Mouse (Mus musculus) liver, adult 2 months (tissue): Measurements from ENCODE around the gene Egln1. TPM values are rescaled to one million over a fixed set of nuclear protein-coding genes. Genes with fewer than 3 reads are reported as not detected.

ENCODE experiments used
- DNase-seq: peaks from one replicate; pipeline ENCODE4 v3.0.0-alpha.2; 2011; ENCODE audit warnings: low read depth, low spot score; ENCODE audit errors: extremely low read depth
- H3K27ac ChIP-seq: fragments of 200-500 bp; replicated peaks from 2 replicates; pipeline ENCODE4 v1.5.1; 2012; ENCODE audit warnings: low read depth, mild to moderate bottlenecking, control low read depth, inconsistent platforms, low read length; ENCODE audit not compliant: insufficient read depth
- H3K27me3 ChIP-seq: fragments of 200-500 bp; 2 replicates; pipeline ENCODE4 v1.6.1; 2012; ENCODE audit warnings: mild to moderate bottlenecking, moderate library complexity, low read length, inconsistent platforms; ENCODE audit not compliant: control insufficient read depth, insufficient read depth
- H3K36me3 ChIP-seq: fragments of 200-500 bp; 2 replicates; pipeline ENCODE4 v1.6.1; 2012; ENCODE audit warnings: low read length, inconsistent platforms; ENCODE audit not compliant: control insufficient read depth, insufficient read depth
- H3K4me1 ChIP-seq: fragments of 200-500 bp; 2 replicates; pipeline ENCODE4 v1.6.1; 2011; ENCODE audit warnings: low read length; ENCODE audit not compliant: control insufficient read depth, insufficient read depth
- H3K4me3 ChIP-seq: fragments of 200-500 bp; 2 replicates; pipeline ENCODE4 v1.5.1; 2011; ENCODE audit warnings: low read depth, mild to moderate bottlenecking, control low read depth, low read length, moderate library complexity; ENCODE audit not compliant: insufficient read depth
- H3K79me2 ChIP-seq: fragments of 200-500 bp; 2 replicates; pipeline ENCODE4 v1.6.1; 2012; ENCODE audit warnings: inconsistent platforms, mild to moderate bottlenecking, low read length, moderate library complexity; ENCODE audit not compliant: control insufficient read depth, insufficient read depth
- H3K9ac ChIP-seq: fragments of 200-500 bp; 2 replicates; pipeline ENCODE4 v1.6.1; 2012; ENCODE audit warnings: low read depth, mild to moderate bottlenecking, control low read depth, inconsistent platforms, low read length
- CTCF ChIP-seq: fragments of 200-500 bp; IDR thresholded peaks from 2 replicates; pipeline ENCODE4 v1.5.1; 2011; ENCODE audit warnings: low read depth, low read length, control low read depth
- POLR2A ChIP-seq: fragments of 200-500 bp; IDR thresholded peaks from 2 replicates; pipeline ENCODE4 v1.6.1; 2011; ENCODE audit warnings: low read length, control low read depth; ENCODE audit not compliant: insufficient read depth; ENCODE audit errors: extremely low read depth
- WGBS: fragments of 180-500 bp; shearing (Covaris S2); methylation state at CpG from one replicate; pipeline ENCODE4 v1.1.7; 2018; 5-methylcytosine and 5-hydroxymethylcytosine counted together
- polyA plus RNA-seq: library from polyadenylated mRNA; depleted of rRNA; stranded (reverse); fragments of >200 nt; gene quantifications from 2 replicates; pipeline ENCODE4 v1.2.3, GENCODE M21; 2012
- total RNA-seq: library from RNA; depleted of rRNA; stranded (reverse); fragments of >200 nt; gene quantifications from 2 replicates; pipeline ENCODE4 v1.2.3, GENCODE M21; 2014

Egln1 gene
- total and polyA plus RNA-seq, 2 experiments: 11.2 to 12.1 TPM

- H3K27ac ChIP-seq: no peak overlapping the region
- H3K4me3 ChIP-seq: no peak overlapping the region
- no peaks in the 10 kb centered on the region for H3K27me3 ChIP-seq
- 79% methylated on average over 10 of the region's 10 CpGs for WGBS
- H3K79me2 ChIP-seq: peaks cover 2% of the 10 kb centered on the region; the same call in 1 of the 2 replicates
- no peak for TF ChIP-seq POLR2A
- TF ChIP-seq CTCF: no peak
- H3K9ac ChIP-seq: no peak overlapping the region
- no peak for DNase-seq
- peaks cover 54% of the 10 kb centered on the region; the same call in 1 of the 2 replicates for H3K36me3 ChIP-seq
- no peaks in the 10 kb centered on the region for H3K4me1 ChIP-seq
Measured at GRCm38 (mm10) chr8:124878946-124879526, 70.1 kb downstream of the Egln1 start.

DNA sequence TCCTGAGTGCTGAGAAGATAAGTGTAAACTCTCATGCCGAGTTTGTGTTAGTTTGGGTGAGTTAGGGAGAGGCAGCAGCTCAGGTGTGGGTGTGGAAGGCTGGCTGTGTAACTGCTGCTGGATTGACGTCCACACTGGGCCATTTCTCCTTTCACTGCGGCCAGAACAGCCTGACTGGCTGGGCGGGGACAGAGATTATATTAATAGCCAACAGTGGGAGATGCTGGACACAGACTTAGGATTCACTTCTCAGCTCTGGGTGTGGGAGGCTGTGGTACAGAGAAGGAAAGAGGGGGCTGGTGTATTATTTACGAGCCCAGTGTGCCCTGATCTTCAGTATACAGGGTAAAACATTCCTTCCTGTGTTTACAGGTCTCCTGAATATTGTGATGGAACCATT, 71.0 kb downstream of the Egln1 start:
- no peaks in the 10 kb centered on the region for H3K27me3 ChIP-seq
- H3K4me1 ChIP-seq: no peaks in the 10 kb centered on the region
- TF ChIP-seq CTCF: no peak
- no peak for TF ChIP-seq POLR2A
- H3K79me2 ChIP-seq: peaks cover 3% of the 10 kb centered on the region; the same call in 1 of the 2 replicates
- H3K36me3 ChIP-seq: peaks cover 52% of the 10 kb centered on the region; the same call in 1 of the 2 replicates
- H3K9ac ChIP-seq: no peak overlapping the region
- 93% methylated on average over 5 of the region's 5 CpGs for WGBS
- H3K4me3 ChIP-seq: no peak overlapping the region
- H3K27ac ChIP-seq: no peak overlapping the region
- no peak for DNase-seq

- no peak for TF ChIP-seq CTCF
- TF ChIP-seq POLR2A: no peak
- WGBS: 74% methylated on average over 5 of the region's 5 CpGs
- peaks cover 31% of the 10 kb centered on the region; the same call in 1 of the 2 replicates for H3K36me3 ChIP-seq
- no peak overlapping the region for H3K4me3 ChIP-seq
- no peaks in the 10 kb centered on the region for H3K27me3 ChIP-seq
- H3K9ac ChIP-seq: no peak overlapping the region
- no peaks in the 10 kb centered on the region for H3K4me1 ChIP-seq
- no peak for DNase-seq
- peaks cover 15% of the 10 kb centered on the region for H3K79me2 ChIP-seq
- H3K27ac ChIP-seq: no peak overlapping the region
Measured at GRCm38 (mm10) chr8:124872690-124873089, 76.4 kb downstream of the Egln1 start.

- Histone ChIP-seq H3K36me3 (peaks cover 28% of the 10 kb centered on the region; the same call in 1 of the 2 replicates), H3K27ac (no peak overlapping the region)
- WGBS: 97% methylated on average over 7 of the region's 7 CpGs
Measured at GRCm38 (mm10) chr8:124872081-124872480, 77.0 kb downstream of the Egln1 start.

DNA sequence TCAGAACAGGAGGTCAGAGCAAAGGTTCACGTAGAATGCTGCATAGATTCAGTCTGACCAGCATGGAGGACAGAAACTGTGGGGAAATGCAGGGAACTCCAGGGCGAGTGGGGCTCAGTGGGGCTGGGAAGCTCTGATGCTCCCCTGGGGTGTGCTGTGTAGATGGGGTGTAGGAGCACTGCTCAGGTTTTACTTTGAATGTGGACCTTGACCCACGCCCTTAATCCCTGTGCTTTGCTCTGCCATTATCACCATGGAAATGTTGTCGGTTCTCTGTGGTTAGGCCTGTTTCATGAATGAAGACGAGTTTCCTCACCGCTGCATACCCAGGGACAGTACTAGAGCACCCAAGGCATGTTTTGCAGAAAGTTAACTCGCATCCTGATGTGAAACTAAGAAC, 77.7 kb downstream of the Egln1 start:
- Histone ChIP-seq H3K27me3 (no peaks in the 10 kb centered on the region), H3K79me2 (peaks cover 22% of the 10 kb centered on the region), H3K27ac (no peak overlapping the region), H3K9ac (no peak overlapping the region), H3K36me3 (peaks cover 24% of the 10 kb centered on the region; the same call in 1 of the 2 replicates), H3K4me3 (no peak overlapping the region), H3K4me1 (no peaks in the 10 kb centered on the region)
- DNase-seq: no peak
- TF ChIP-seq POLR2A (no peak), CTCF (no peak)
- WGBS: 85% methylated on average over 7 of the region's 7 CpGs

More at GRCm38 (mm10) chr8:124872081-124872480, 77.0 kb downstream of the Egln1 start:
- H3K79me2 ChIP-seq: peaks cover 21% of the 10 kb centered on the region
- no peak for TF ChIP-seq POLR2A
- no peak overlapping the region for H3K4me3 ChIP-seq
- no peaks in the 10 kb centered on the region for H3K4me1 ChIP-seq
- H3K27me3 ChIP-seq: no peaks in the 10 kb centered on the region
- DNase-seq: no peak
- H3K9ac ChIP-seq: no peak overlapping the region

- TF ChIP-seq CTCF (no peak), POLR2A (no peak)
- peaks cover 15% of the 10 kb centered on the region; the same call in 1 of the 2 replicates for H3K36me3 ChIP-seq
- no peak for DNase-seq
- no peak overlapping the region for H3K4me3 ChIP-seq
- H3K4me1 ChIP-seq: no peaks in the 10 kb centered on the region
- H3K27ac ChIP-seq: no peak overlapping the region
- H3K27me3 ChIP-seq: no peaks in the 10 kb centered on the region
- WGBS: 94% methylated on average over 6 of the region's 6 CpGs
- H3K9ac ChIP-seq: no peak overlapping the region
- peaks cover 36% of the 10 kb centered on the region for H3K79me2 ChIP-seq
Measured at GRCm38 (mm10) chr8:124869708-124870107, 79.4 kb downstream of the Egln1 start.
